Mouse (Mus musculus): ENCODE results near the gene Pum2.
"Not testable (repeated sequence)": the region's sequence is repeated elsewhere in the genome, so short reads cannot be mapped to it uniquely, and the experiment has no call there.

The Pum2 gene

DNA sequence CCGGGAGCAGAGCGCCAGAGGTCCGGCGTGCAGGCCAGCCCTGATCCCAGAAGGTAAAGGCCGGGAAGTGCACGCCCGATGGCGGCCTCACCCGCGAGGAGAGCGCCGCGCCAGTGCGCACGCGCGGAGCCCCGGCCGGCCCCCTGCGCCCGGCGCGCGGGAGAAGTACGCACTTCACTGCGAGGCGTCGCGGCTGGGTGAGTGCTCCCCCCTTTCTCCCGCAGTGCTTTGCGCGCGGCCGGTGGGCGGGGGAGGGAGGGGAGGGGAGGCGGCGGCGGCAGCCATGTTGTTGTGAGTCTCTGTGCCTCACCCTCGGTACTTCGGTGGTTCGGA lies at the start of gene Pum2:
TSS of gene Pum2 (plus strand) at position 161 of the 333 bp plus-strand sequence.
- peak; percentile 95 for DNase-seq

GRCm38 (mm10) chr12:8629537-8629936 lies 44.4 kb upstream of the Pum2 start:
- no peak for DNase-seq

GRCm38 (mm10) chr12:8631691-8632090 lies 42.2 kb upstream of the Pum2 start:
- no peak for DNase-seq

DNA sequence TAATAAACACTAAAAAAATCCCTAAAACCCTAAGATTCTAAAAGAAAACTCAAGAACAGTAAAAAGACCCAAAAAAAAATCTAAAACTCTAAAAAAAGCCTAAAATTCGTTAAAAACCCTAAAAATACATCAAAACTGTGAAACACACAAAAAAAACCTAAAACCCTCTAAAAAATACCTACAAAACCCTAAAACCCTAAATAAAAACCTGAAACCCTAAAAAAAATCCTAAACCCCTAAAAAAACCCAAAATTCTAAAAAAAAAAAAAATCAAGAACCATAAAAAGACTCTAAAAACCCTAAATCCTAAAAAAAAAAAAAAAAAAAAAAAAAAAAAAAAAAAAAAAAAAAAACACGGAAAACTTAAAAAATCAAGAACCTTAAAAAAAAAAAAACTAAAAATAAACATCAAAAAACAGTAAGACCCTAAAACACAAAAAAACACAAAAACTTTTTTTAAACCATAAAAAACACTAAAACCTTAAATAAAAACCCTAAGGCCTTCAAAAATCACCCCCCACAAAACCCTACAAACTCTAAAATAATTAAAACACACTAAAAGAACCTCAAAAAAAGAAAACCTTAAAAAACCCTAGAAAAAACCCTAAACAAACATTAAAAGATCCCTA lies 41.1 kb upstream of the Pum2 start:
- DNase-seq: no peak

DNA sequence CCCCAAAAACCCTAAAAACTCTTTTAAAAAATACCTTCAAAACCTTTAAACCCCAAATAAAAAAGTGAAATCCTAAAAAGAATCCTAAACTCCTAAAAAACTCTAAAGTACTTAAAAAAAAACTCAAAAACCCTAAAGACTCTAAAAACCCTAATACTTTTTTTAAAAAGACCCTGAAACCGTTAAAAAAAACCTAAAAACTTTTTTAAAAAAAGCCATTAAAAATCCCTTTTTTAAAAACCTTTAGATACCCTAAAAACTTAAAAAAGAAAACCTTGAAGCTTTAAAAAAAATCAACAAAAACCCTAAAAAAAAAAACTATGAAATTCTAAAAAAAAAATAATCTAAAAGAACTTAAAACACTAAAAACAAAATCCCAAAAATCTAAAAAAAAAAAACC lies 39.6 kb upstream of the Pum2 start:
- DNase-seq: no peak

DNA sequence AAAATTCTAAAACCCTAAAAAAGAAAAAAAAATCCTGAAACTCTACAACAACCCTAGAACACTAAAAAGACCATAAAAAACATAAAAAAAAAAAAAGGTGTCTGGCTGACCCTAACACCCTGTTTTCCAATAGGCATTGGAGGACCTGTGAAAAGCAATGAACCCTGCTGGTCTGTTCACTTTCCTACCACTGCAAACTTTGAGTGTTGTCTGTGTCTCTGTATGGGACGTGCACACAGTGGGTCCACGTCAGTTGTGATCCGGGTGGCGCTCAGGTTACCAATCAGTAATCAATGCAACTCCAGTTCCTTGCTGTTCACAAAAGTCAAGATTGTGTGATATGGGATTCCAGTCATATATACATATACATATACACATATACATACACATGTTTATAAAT lies 38.4 kb upstream of the Pum2 start:
- no peak for DNase-seq

DNA sequence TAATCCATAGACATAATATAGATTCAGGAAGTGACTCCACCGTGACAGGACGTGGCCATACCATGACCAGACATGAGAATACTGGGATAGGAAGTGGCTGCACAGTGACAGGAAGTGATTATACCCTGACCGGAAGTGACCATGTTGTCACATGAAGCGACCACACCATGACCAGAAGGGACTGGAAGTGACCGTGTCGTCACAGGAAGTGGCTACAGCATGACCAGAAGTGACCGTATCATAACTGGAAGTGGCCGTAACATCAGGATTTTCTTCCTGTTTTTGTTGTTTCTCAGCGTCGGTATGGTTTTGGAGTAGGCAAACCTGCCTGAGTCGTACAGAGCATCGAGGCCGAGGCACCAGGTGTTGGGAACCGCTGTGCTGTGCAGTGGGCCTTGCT lies 37.0 kb upstream of the Pum2 start:
- DNase-seq: no peak

DNA sequence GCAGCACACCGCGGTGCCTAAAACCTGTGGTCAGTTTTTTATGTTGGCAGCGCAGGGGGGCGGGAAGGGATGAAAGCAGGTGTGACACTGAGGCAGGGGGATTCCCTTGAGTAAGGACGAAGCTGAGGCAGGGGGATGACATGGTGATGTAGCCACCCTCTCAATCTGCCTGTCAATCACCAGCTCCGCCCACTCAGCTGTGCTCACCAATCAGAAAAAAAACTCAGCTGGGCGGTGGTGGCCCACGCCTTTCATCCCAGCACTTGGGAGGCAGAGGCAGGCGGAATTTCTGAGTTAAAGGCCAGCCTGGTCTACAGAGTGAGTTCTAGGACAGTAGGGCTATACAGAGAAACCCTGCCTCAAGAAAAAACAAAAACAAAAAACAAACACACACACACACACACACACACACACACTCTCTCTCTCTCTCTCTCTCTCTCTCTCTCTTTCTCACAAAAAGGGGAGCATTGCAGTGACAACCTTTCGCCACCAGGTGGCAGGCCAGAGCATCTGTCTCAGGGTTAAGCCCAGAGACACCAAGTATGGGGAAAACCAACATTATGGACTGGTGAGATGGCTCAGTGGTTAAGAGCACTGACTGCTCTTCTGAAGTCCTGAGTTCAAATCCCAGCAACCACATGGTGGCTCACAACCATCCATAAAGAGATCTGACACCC lies 35.4 kb upstream of the Pum2 start:
- peak; percentile 90 for DNase-seq

- not testable (repeated sequence) for DNase-seq
Observed at GRCm38 (mm10) chr12:8640186-8640585, 33.7 kb upstream of the Pum2 start.

GRCm38 (mm10) chr12:8640711-8641424 lies 33.1 kb upstream of the Pum2 start:
- DNase-seq: peak; percentile 98

GRCm38 (mm10) chr12:8641425-8641735 lies 32.6 kb upstream of the Pum2 start:
- peak; percentile 49 for DNase-seq

DNA sequence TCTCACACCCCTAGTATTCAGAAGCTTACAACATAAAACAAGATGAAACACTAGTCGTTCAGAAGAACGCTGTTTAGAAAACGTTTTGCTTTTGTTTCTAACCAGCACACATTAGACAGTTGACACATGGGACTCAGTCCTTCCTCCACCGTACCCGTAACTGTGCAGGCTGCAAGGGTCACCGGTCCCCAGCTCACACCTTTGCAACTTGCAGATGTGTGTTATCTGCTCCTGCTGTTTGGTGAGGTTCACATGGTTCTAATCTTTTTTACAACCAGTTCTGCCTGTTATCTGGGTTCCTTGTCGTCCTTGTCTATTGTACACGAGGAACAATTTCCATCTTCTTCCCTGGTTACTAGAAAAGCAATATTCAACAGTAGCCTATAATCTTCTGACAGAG lies 25.7 kb upstream of the Pum2 start:
- DNase-seq: not testable (repeated sequence)

DNA sequence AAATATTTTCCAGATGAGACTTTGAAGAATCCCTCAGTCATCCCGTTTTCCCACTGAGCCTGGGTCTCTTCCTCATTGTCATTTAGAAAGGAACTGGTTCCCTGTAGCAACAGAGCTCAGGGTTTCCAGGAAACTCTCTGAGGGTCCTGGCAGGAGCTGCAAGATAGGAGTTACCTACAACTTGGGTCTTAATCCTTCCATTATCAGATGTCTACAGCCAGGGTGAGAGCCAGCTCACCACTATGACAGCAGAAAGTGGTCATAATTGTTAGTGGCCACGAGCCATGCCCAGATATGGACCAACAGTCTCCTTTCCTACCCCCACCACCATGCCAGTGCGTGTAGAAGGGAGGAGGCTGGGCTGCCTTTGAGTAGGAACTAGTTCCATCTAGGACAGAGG lies 23.9 kb upstream of the Pum2 start:
- DNase-seq: not testable (repeated sequence)

DNA sequence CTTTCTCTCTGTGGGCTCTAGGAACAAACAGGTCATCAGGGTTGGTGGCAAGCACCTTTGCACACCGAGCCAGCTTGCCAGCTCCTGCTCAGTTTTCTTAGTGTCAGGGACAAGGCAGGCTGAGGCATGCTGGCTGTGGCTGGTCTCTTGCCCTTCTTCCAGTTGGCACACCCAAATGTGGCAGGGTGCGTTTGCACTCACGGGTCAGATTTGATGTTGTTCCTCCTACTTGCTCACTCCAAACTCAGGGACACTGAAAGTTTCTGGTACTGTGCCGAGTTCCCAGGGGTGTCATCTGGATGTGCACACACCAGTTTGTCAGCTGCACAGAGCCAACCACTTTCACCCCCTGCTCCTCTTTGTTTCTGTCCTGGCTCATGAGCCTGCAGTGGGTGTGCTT lies 17.3 kb upstream of the Pum2 start:
- no peak for DNase-seq

- DNase-seq: no peak
Observed at GRCm38 (mm10) chr12:8657116-8657515, 16.8 kb upstream of the Pum2 start.

GRCm38 (mm10) chr12:8657629-8658366 lies 16.1 kb upstream of the Pum2 start:
- no peak for DNase-seq

DNA sequence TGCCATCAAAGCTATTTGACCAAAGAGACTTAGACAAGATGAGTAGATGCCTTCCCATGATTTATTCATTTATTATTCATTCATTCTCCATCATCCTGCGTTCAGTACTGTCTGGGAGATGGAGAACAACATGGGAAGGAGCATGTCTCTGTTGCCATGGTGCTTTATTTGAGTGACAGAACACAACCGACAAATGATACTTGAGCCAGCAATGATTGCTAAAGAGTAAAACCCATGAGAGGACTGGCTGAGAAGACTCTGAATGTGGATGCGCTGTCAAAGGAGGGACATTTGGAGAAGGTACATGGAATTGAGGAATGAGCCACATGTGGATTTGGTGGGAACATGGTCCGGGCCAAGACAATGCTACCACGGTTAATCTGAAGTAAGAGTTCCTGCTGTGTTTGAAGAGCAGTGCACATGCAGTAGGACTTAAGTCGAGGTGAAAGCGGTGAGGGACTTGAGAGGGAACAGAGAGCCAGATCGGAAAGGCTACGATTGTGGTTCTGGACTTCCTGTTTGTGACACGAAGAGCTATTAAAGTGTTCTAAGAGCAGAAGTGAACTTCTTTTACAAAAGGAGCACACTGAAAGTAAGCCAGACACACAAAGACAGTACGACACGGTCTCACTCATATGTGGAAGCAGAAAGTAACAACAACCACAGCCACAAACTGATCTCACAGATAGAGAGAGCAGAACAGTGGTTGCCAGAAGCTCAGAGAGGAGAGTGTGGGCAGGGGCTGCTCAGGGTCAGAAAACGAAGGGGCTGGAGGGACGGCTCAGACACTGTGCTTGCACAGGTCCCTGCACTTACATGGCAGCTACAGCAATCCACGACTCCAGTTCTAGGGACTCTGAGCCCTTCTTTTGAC lies 14.3 kb upstream of the Pum2 start:
- no peak for DNase-seq

- no peak for DNase-seq
Observed at GRCm38 (mm10) chr12:8661747-8662146, 12.2 kb upstream of the Pum2 start.

GRCm38 (mm10) chr12:8662175-8662574 lies 11.8 kb upstream of the Pum2 start:
- peak; percentile 58 for DNase-seq

GRCm38 (mm10) chr12:8662721-8663120 lies 11.2 kb upstream of the Pum2 start:
- no peak for DNase-seq

GRCm38 (mm10) chr12:8667473-8668255 lies 6.3 kb upstream of the Pum2 start:
- no peak for DNase-seq

GRCm38 (mm10) chr12:8669421-8669820 lies 4.5 kb upstream of the Pum2 start:
- DNase-seq: no peak

Data from thymus, postnatal 14 days (tissue).